In genomic region chrX:35889800-35890106, GRCm38 (mm10) we compare ENCODE assay signal across 8 mouse cellular contexts. TPM values are rescaled to one million over a fixed set of nuclear protein-coding genes. Genes with fewer than 3 reads are reported as not detected.
DNase-seq lines count a peak whose midpoint lies in the region; ATAC-seq and TF ChIP-seq lines count a peak whose summit lies in the region.

No protein-coding gene starts in this region.

- WGBS in heart, postnatal 0 days, result 22% methylated on average over 8 of the region's 8 CpGs
- 5% methylated on average over 8 of the region's 8 CpGs for WGBS in liver, postnatal 0 days (ENCODE audit: insufficient replicate concordance)
- WGBS in thymus, adult 2 months, result 3% methylated on average over 8 of the region's 8 CpGs

- no peaks in the 10 kb centered on the region for H3K9me3 ChIP-seq in heart, postnatal 0 days (replicated peaks; ENCODE audit: control insufficient read depth, low read length)
- H3K9me3 ChIP-seq in liver, postnatal 0 days (ENCODE audit: low read length), result no peaks in the 10 kb centered on the region

- H3K4me1 ChIP-seq in heart, postnatal 0 days (ENCODE audit: control insufficient read depth, insufficient read depth), result no peaks in the 10 kb centered on the region
- no peaks in the 10 kb centered on the region for H3K4me1 ChIP-seq in liver, postnatal 0 days (ENCODE audit: insufficient read depth)
- peaks cover 18% of the 10 kb centered on the region for H3K4me1 ChIP-seq in thymus, adult 2 months (replicated peaks; ENCODE audit: control insufficient read depth, insufficient read depth, low read length)

- no peak for TF ChIP-seq POLR2A in thymus, adult 2 months (IDR thresholded peaks at IDR 0.05; ENCODE audit: control insufficient read depth, extremely low read depth, insufficient read depth, low read length, poor library complexity)

- H3K9ac ChIP-seq in heart, postnatal 0 days (replicated peaks; ENCODE audit: low read depth, low read length), result peak overlapping the region; percentile 62; the same call in 1 of the 2 replicates
- no peak overlapping the region for H3K9ac ChIP-seq in liver, postnatal 0 days (replicated peaks)

- TF ChIP-seq CTCF in gastrocnemius, adult 2 months (IDR thresholded peaks at IDR 0.05), result no peak
- no peak for TF ChIP-seq CTCF in heart, postnatal 0 days (IDR thresholded peaks at IDR 0.05; ENCODE audit: low read depth)
- no peak for TF ChIP-seq CTCF in liver, postnatal 0 days (IDR thresholded peaks at IDR 0.05; ENCODE audit: low read depth)
- no peak for TF ChIP-seq CTCF in thymus, adult 2 months (IDR thresholded peaks at IDR 0.05; ENCODE audit: borderline replicate concordance, control insufficient read depth, extremely low read depth, insufficient read depth, low read length, poor library complexity)

- peak overlapping the region; percentile 72 for H3K4me3 ChIP-seq in gastrocnemius, adult 2 months
- H3K4me3 ChIP-seq in heart, postnatal 0 days (ENCODE audit: low read depth, low read length), result peak overlapping the region; percentile 68
- peak overlapping the region; percentile 56 for H3K4me3 ChIP-seq in liver, postnatal 0 days (ENCODE audit: low read depth, low read length)
- peak overlapping the region; percentile 93 for H3K4me3 ChIP-seq in thymus, adult 2 months (ENCODE audit: control insufficient read depth, insufficient read depth, low read length)

- H3K27me3 ChIP-seq in heart, postnatal 0 days (ENCODE audit: control insufficient read depth, insufficient read depth, low read length), result no peaks in the 10 kb centered on the region
- peaks cover 17% of the 10 kb centered on the region; the same call in 1 of the 2 replicates for H3K27me3 ChIP-seq in liver, postnatal 0 days (ENCODE audit: insufficient read depth, low read length)
- no peaks in the 10 kb centered on the region for H3K27me3 ChIP-seq in thymus, adult 2 months (ENCODE audit: control insufficient read depth, insufficient read depth, low read length)

- H3K36me3 ChIP-seq in heart, postnatal 0 days (replicated peaks; ENCODE audit: control insufficient read depth, insufficient read depth, low read length), result no peaks in the 10 kb centered on the region
- H3K36me3 ChIP-seq in liver, postnatal 0 days (replicated peaks; ENCODE audit: insufficient read depth, low read length), result no peaks in the 10 kb centered on the region
- no peaks in the 10 kb centered on the region for H3K36me3 ChIP-seq in thymus, adult 2 months (ENCODE audit: control insufficient read depth, insufficient read depth, low read length)

- peak; percentile 28 for DNase-seq in gastrocnemius, adult 2 months
- no peak for DNase-seq in gastrocnemius, adult 8-10 months (ENCODE audit: low spot score in 2 of 2)
- peak; percentile 1 for DNase-seq in right cerebral cortex, adult 18-20 months
- no peak for DNase-seq in right cerebral cortex, postnatal 36 days (ENCODE audit: low spot score in 2 of 2)
- no peak for DNase-seq in heart, postnatal 0 days (ENCODE audit: low spot score)
- DNase-seq in liver, postnatal 0 days, result no peak
- peak; percentile 39 for DNase-seq in thymus, adult 2 months
- no peak for DNase-seq in ovary, postnatal 14 days (ENCODE audit: low spot score)

- no peak for TF ChIP-seq EP300 in heart, postnatal 0 days (IDR thresholded peaks at IDR 0.05; ENCODE audit: low read depth)
- TF ChIP-seq EP300 in liver, postnatal 0 days (IDR thresholded peaks at IDR 0.05; ENCODE audit: low read depth), result no peak

- H3K27ac ChIP-seq in gastrocnemius, adult 2 months, result peak overlapping the region; percentile 79
- H3K27ac ChIP-seq in heart, postnatal 0 days (ENCODE audit: low read depth), result no peak overlapping the region
- H3K27ac ChIP-seq in liver, postnatal 0 days (ENCODE audit: low read depth), result 0 out of 2 replicates have a peak overlapping the region, but pooled peaks have one; percentile 59
- H3K27ac ChIP-seq in thymus, adult 2 months (ENCODE audit: control insufficient read depth, insufficient read depth, low read length), result peak overlapping the region; percentile 77

- peak overlapping the region; percentile 80 for H3K4me2 ChIP-seq in heart, postnatal 0 days (ENCODE audit: low read depth, low read length)
- peak overlapping the region; percentile 64 for H3K4me2 ChIP-seq in liver, postnatal 0 days (ENCODE audit: low read depth, low read length)

- no peak for ATAC-seq in heart, postnatal 0 days (ENCODE audit: insufficient read depth, low read depth)
- ATAC-seq in liver, postnatal 0 days, result no peak

- intact Hi-C loops in gastrocnemius, adult 2 months (cut with DNase I), result no loop called here

RNA-seq across cellular contexts. Expression of gene Dock11, which starts 1.1 kb away (rescaled TPM):
- 1 to 10 TPM; 2.3 to 4.7 TPM for total RNA-seq in gastrocnemius, adult 2 months (2021)
- 1 to 10 TPM; 1.5 to 3.2 (median 2.3) TPM for total RNA-seq in gastrocnemius, adult 8-10 months (2022)
- total RNA-seq in heart, postnatal 0 days (2014; rRNA removed; ENCODE audit: low replicate concordance), result 5.4 and 11.6 TPM in 2 replicates
- polyA plus RNA-seq in heart, postnatal 0 days (2015; fragmentation: Nextera tagmentation; extraction: Ambion mirVana), result 1.6 and 2.0 TPM in 2 replicates
- polyA plus RNA-seq in liver, postnatal 0 days (2015; fragmentation: Nextera tagmentation; extraction: Ambion mirVana), result 1.5 and 1.7 TPM in 2 replicates
- polyA plus RNA-seq in thymus, adult 2 months (2012; rRNA removed), result 11.0 and 11.4 TPM in 2 replicates

Comparison
In these comparisons a context has a peak if more than half of its experiments do, and no peak if none do; other contexts are left out.
1. DNase-seq: peak in gastrocnemius, adult 2 months (single experiment), right cerebral cortex, adult 18-20 months (single experiment) and thymus, adult 2 months (single experiment); none in gastrocnemius, adult 8-10 months (0 of 2), right cerebral cortex, postnatal 36 days (0 of 2), heart, postnatal 0 days (single experiment), liver, postnatal 0 days (single experiment) and ovary, postnatal 14 days (single experiment).
2. Peak in every context shown above with its lines, with median percentiles within 50 percentile points of each other: H3K4me3 ChIP-seq.